Mouse (Mus musculus) T-cell, adult 2 months (primary cell): ENCODE results near the gene Prtn3.
"Not testable (repeated sequence)": the region's sequence is repeated elsewhere in the genome, so short reads cannot be mapped to it uniquely, and the experiment has no call there.

ENCODE experiments used
- DNase-seq: peaks from one replicate; pipeline ENCODE4 v3.0.0; 2022; ENCODE audit warnings: low spot score

Prtn3 gene

GRCm38 (mm10) chr10:79877757-79878156 is 3.5 kb downstream of the Prtn3 start:
- no peak for DNase-seq

DNA sequence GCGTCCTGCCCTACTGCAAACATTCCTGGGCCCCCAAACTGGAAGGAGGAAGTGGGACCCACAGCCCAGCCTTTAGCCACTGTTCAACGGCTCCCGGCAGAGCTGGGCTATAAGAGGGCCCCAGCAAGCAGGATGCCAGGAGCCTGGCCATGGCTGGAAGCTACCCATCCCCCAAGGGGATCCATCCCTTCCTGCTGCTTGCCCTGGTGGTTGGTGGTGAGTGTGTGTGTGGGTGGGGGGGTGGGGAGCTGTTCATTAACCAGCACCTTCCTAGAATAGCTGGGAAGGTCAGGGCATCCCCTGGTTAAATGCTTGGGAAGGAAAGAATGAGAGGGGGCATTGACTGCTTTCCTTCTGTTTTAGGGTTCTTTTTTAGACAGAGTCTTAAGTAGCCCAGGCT is 5.3 kb downstream of the Prtn3 start:
- DNase-seq, result no peak

DNA sequence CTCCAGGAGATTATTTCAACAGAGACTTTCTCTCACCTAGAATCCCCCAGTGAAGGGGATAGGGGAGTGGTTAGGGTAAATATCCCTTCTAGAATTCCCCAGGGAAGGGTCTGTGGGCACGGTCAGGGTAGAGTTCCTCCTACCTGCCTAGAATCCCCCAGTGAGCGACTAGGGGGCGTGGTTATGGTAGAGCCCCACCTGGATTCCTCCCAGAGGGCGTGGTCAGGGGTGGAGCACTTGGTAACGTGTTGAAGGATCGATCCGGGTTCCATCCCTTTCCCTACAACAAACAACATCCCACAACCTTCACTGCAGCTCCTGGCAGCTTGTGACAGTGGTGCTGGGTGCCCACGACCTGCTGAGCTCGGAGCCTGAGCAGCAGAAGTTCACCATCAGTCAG is 6.4 kb downstream of the Prtn3 start:
- no peak for DNase-seq

DNA sequence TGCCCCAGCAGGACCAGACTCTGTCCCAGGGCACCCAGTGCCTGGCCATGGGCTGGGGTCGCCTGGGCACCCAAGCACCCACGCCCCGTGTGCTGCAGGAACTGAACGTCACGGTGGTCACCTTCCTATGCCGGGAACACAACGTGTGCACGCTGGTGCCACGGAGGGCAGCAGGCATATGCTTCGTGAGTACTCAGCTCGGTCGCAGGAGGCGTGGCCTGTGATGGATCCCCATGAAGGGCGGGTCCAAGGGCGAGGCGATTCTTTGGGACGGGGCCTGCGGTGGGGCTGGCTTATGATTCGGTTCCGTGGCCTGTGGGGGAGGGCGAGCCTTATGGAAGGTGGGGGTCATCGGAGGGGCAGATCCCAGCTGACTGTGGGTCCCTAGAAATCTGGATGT is 7.7 kb downstream of the Prtn3 start:
- DNase-seq, result no peak

DNA sequence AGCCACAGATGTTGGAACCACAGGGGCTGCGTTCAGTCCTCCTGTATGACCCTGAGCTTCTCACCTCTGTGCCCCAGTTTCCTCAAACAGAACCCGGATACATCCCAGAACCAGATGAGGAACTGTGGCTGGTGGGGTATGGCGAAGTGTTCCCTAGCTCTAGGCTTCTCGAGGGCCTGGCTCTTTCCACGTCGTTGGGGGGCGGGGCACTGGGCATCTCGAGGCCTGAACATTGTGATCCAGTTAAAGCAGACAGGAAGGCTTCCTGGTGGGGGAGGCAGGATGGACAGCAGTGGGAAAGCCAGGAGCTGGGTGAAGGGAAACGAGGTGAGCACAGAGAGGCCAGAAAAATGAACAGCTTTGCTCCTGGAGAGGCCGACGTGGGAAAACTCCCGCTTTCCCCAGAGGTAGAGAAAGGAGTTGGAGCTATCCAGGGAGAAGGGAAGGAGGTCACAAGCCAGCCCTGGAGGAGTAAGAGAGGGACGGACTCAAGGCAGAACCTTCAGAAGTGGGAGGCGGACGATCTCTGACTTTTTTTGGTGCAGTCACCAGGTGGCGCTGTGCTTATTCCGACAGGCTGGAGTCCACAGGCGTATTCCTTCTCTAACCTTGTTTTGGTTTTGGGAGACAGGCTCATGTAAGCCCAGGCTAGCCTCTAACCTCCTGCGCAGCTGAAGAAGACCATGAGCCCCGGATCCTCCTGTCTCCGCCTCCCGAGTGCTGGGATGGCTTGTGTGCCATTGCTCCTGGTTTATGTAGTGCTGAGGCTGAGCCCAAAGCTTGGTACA is 9.2 kb downstream of the Prtn3 start:
- DNase-seq, result peak; percentile 61

- no peak for DNase-seq
Observed at GRCm38 (mm10) chr10:79884446-79884845, 10.2 kb downstream of the Prtn3 start.

- DNase-seq, result not testable (repeated sequence)
Observed at GRCm38 (mm10) chr10:79884938-79885337, 10.7 kb downstream of the Prtn3 start.

- DNase-seq, result no peak
Observed at GRCm38 (mm10) chr10:79886054-79886453, 11.8 kb downstream of the Prtn3 start, which contains the start of gene Elane. Gene Elane (plus strand): TSS chr10:79886247.

- DNase-seq, result no peak
Observed at GRCm38 (mm10) chr10:79886611-79887010, 12.3 kb downstream of the Prtn3 start.

DNA sequence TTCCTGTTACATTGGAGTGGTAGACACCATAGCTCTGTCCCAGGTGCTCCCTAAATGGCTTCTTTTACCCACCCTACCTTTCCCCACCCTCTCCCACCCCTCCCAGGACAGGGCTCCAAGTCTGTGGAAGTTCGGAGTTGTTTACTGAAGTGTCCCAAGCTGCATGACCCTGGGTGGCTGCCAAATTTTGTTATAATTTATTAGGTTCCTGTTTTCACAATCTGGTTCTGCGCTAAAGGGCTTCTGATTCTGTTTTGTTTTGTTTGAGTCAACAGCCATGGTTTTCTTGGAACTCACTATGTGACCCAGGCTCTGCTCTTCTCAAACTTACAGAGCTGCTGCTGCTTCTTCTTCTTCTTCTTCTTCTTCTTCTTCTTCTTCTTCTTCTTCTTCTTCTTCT is 15.1 kb downstream of the Prtn3 start:
- DNase-seq, result no peak

DNA sequence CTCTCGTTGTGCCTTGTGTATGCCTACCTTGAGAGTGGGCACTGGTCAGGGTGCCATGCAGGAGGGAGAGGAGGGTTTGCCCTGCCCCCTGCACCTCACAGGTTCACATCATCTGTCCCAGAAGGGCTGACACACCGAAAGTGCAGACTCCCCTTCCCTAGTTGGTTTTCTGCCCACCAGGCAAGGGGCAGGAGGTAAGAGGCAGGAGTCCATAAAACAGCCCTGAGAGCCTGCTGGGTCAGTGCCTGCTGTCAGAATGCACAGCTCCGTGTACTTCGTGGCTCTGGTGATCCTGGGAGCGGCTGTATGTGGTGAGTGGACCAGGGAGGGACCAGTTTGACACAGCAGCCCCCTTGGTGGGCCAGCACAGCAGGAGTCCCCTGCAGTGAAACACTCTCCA is 16.4 kb downstream of the Prtn3 start, which contains the start of gene Cfd:
Cfd (plus strand) TSS at position 184 of the 400 bp plus-strand sequence.
- DNase-seq, result no peak

GRCm38 (mm10) chr10:79892451-79893118 is 18.3 kb downstream of the Prtn3 start:
- DNase-seq, result peak; percentile 83

DNA sequence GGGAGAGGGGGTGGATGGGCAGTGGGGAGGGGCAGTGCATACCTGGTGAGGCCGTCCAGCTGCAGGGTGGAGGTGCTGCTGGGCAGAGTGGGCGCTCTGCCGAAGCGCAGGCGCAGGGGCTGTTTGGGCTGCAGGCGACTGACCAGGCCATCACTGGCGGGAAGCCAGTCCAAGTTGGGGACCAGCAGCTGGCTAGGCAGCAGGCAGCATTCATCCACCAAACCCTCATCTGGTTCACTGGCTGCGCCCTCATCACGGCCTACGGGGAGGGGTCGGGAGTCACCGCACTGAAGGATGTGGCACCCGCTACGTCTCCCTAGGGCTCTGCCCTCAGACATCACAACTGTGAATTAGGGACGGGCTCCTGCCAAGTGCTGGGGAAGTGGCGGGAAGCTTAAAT is 22.0 kb downstream of the Prtn3 start:
- DNase-seq, result no peak

DNA sequence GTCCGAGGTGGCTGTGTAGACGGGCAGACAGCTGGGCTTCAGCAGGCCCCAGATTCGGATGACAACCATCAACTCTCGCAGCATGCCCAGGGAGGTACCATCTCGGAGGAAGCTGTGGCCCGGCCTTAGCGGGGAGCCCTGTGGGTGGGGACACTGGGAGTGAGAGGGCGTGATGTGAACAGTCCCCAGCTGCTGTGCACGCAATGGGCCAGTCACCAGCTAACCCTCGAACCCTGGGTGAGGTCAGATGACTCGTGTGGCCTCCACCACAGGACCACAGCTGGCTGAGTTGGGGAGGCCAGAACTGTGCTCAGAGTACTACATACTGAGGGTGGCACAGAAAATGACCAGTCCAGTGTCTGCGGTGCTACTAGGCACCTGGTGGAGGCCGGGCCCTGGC is 22.5 kb downstream of the Prtn3 start:
- no peak for DNase-seq

DNA sequence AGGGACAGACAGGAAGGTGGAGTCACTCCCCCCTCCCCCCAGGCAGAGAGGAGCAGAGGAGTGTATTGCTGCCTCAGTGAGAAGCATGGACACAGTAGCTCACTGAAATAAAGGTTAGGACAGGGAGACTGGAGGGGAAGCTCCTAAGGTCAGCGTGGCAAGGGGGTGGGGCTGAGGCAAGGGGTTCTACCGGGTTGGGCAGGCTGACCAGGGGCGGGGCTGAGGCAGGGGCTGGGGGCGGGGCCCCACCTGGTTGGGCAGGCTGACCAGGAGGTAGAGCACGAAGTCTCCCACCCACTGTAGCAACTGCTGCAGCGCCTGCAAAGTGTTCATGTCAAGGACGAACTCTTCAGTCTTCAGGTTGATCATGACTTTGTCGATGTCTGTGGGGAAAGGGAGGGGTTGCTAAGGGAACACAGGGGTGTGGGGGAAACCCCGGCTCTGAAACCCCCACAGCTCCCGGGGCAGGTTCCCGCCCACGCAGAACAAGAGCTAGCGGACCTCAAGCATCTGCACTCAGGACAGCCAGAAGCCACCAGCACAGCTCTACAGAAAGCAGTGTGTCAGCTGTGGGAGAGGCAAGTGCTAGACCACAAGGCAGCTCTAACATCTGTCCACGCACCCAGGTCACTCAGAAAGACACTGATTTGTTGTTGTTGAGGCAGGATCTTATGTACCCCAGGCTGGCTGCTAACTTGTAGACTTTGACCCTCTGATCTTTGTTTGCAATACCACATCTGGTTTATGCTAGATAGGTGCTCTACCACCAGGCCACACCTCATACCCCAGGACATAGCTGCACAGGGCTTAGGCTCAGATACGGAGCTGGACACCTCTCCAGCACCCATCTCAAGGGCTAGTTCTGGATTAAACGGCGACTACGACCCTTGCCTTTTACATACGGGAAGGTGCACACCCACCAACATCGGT is 23.3 kb downstream of the Prtn3 start:
- DNase-seq, result peak; percentile 49

- DNase-seq, result no peak
Observed at GRCm38 (mm10) chr10:79900951-79901410, 26.7 kb downstream of the Prtn3 start.

- no peak for DNase-seq
Observed at GRCm38 (mm10) chr10:79906712-79907111, 32.4 kb downstream of the Prtn3 start.

DNA sequence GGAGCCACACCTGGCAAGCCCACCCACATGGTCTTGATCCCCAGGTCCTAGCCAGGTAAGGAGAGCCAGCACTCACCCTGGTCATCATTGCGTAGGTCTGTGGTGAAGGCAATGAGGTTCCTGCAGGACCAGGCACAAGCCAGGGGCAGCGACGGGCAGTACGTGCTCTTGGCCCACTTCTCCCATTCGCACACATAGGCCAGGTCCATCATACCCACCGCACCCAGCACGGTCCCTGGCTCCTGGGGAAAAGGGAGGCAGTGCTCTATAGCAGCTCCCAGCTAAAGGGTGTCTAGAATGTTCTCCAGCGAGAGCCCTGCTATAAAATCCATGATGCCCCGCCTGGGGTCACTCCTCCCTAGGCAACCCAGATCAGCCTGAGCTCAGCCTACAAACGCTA is 33.1 kb downstream of the Prtn3 start:
- DNase-seq, result no peak

DNA sequence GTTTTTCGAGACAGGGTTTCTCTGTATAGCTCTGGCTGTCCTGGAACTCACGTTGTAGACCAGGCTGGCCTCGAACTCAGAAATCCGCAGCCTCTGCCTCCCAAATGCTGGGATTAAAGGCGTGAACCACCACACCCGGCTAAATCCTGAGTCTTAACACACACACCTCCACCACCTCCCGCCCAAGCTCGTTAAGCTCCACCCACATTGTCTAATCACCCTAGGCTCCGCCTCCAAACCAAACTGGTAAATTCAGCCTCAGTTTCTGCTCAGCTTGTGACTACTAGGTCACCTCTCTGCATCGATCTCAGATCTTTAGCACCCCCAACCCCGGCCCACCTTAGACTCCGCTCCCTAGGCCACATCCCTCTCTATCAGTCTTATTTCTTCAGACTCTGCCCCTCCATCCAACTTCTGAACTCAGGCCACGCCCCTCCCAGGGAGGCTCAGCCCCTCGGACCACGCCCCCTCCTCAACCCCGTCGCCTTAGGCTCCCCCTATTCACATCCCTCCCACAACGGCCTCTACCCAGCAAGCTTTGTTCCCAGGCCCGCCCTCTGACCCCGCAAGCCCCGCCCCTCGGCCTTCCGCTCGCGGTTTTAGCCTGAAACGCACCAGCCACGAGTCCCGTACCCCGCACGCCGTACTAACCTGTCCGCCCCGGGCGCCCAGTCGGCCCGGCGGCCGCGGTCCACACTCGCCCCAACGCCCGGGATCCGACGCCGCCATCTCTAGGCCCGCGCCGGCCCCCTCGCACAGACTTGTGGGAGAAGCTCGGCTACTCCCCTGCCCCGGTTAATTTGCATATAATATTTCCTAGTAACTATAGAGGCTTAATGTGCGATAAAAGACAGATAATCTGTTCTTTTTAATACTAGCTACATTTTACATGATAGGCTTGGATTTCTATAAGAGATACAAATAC is 34.2 kb downstream of the Prtn3 start, which contains the start of gene Med16:
Med16 (minus strand) TSS at position 757 of the 925 bp plus-strand sequence.
- DNase-seq, result peak; percentile 97

DNA sequence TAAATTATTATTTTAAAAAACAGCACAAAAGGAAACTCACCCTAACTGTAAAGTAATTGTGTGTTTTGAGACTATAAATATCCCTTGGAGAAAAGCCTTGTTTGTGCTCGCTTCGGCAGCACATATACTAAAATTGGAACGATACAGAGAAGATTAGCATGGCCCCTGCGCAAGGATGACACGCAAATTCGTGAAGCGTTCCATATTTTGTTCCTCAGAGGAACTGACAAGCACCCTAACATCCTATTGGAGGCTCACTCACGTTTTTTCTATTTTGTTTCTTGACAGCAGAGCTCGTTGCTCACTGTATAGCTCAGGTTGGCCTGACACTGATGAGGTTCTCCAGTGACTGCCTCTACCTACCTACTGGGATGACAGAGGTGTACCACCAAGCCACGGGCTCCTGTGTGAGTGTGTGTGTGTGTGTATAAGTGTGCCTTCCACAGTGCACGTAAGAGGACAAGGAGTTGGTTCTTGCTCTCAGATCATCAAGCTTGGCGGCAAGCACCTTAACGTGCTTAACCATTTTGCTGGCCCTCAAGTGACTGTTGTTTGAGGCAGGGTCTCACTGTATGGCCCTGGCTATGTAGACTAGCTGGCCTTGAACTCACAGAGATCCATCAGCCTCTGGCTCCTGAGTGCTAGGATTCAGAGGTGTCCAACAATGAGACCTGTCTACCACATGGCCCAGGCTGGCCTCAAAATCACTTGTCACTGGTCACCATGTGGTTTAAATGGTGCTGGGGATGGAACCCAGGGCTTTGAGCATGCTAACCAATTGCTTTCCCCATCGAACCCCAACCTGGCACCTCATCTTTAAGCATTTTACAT is 35.0 kb downstream of the Prtn3 start:
- peak; percentile 45 for DNase-seq
